In genomic region chr3:83002191-83002590, GRCm38 (mm10) we compare ENCODE assay signal across 9 mouse cellular contexts. TPM values are rescaled to one million over a fixed set of nuclear protein-coding genes. Genes with fewer than 3 reads are reported as not detected.
DNase-seq lines count a peak whose midpoint lies in the region; ATAC-seq and TF ChIP-seq lines count a peak whose summit lies in the region.
"Had no signal": no experiment of that assay in that cellular context is flagged by ENCODE, and none has a peak within 500 bp of the region (broad histone marks: within the 10 kb centered on the region; RNA-seq: fewer than 3 reads in every experiment).

No protein-coding gene starts in this region.

- no peak overlapping the region for H3K9ac ChIP-seq in forebrain, embryonic 15.5 days (replicated peaks)
- H3K9ac ChIP-seq in midbrain, embryonic 14.5 days (replicated peaks; ENCODE audit: low read length): no peak overlapping the region
- no peak overlapping the region for H3K9ac ChIP-seq in midbrain, embryonic 13.5 days (replicated peaks)
- H3K9ac ChIP-seq in liver, postnatal 0 days (replicated peaks): no peak overlapping the region

- TF ChIP-seq CTCF in brain, embryonic 14.5 days (IDR thresholded peaks at IDR 0.05; ENCODE audit: borderline replicate concordance, extremely low read depth, insufficient read depth, insufficient read length): peak; percentile 73; the same call in 1 of the 2 replicates
- TF ChIP-seq CTCF in liver, postnatal 0 days (IDR thresholded peaks at IDR 0.05; ENCODE audit: low read depth): peak; percentile 80

- peaks cover 5% of the 10 kb centered on the region for H3K27me3 ChIP-seq in forebrain, embryonic 10.5 days (ENCODE audit: poor library complexity, severe bottlenecking)
- no peaks in the 10 kb centered on the region for H3K27me3 ChIP-seq in forebrain, embryonic 15.5 days
- H3K27me3 ChIP-seq in midbrain, embryonic 14.5 days (ENCODE audit: control insufficient read depth, insufficient read depth, low read length): no peaks in the 10 kb centered on the region
- H3K27me3 ChIP-seq in midbrain, embryonic 13.5 days: 0 out of 2 replicates have a peak, but pooled peaks cover 2% of the 10 kb centered on the region
- no peaks in the 10 kb centered on the region for H3K27me3 ChIP-seq in liver, postnatal 0 days (ENCODE audit: insufficient read depth, low read length)

- WGBS in forebrain, embryonic 10.5 days: 5% methylated on average over 2 of the region's 2 CpGs
- 1% methylated on average over 2 of the region's 2 CpGs for WGBS in forebrain, embryonic 15.5 days
- 0% methylated on average over 2 of the region's 2 CpGs for WGBS in midbrain, embryonic 14.5 days
- 3% methylated on average over 2 of the region's 2 CpGs for WGBS in midbrain, embryonic 13.5 days
- WGBS in liver, postnatal 0 days (ENCODE audit: insufficient replicate concordance): 0% methylated on average over 2 of the region's 2 CpGs

- TF ChIP-seq EP300 in liver, postnatal 0 days (IDR thresholded peaks at IDR 0.05; ENCODE audit: low read depth): no peak

- H3K36me3 ChIP-seq in forebrain, embryonic 10.5 days (replicated peaks): no peaks in the 10 kb centered on the region
- no peaks in the 10 kb centered on the region for H3K36me3 ChIP-seq in forebrain, embryonic 15.5 days
- no peaks in the 10 kb centered on the region for H3K36me3 ChIP-seq in midbrain, embryonic 14.5 days (ENCODE audit: control insufficient read depth, insufficient read depth, low read length)
- H3K36me3 ChIP-seq in midbrain, embryonic 13.5 days: no peaks in the 10 kb centered on the region
- H3K36me3 ChIP-seq in liver, postnatal 0 days (replicated peaks; ENCODE audit: insufficient read depth, low read length): no peaks in the 10 kb centered on the region

- no peaks in the 10 kb centered on the region for H3K4me1 ChIP-seq in forebrain, embryonic 10.5 days
- H3K4me1 ChIP-seq in forebrain, embryonic 15.5 days: 0 out of 2 replicates have a peak, but pooled peaks cover 2% of the 10 kb centered on the region
- no peaks in the 10 kb centered on the region for H3K4me1 ChIP-seq in midbrain, embryonic 14.5 days (ENCODE audit: control insufficient read depth, insufficient read depth, low read length)
- H3K4me1 ChIP-seq in midbrain, embryonic 13.5 days (replicated peaks): peaks cover 4% of the 10 kb centered on the region; the same call in 1 of the 2 replicates
- H3K4me1 ChIP-seq in liver, postnatal 0 days (ENCODE audit: insufficient read depth): 0 out of 2 replicates have a peak, but pooled peaks cover 8% of the 10 kb centered on the region

- peak; percentile 24 for DNase-seq in forebrain, embryonic 10.5 days (ENCODE audit: extremely low spot score, low spot score)
- peak; percentile 68 for DNase-seq in midbrain, embryonic 14.5 days
- DNase-seq in brain, embryonic 14.5 days (ENCODE audit: low read depth): peak; percentile 62
- peak; percentile 19 to 59 for DNase-seq in heart, postnatal 10 days
- peak; percentile 60 for DNase-seq in liver, postnatal 0 days
- DNase-seq in testis, postnatal 10 days (ENCODE audit: low spot score): peak; percentile 53

- ATAC-seq in forebrain, embryonic 15.5 days (replicated peaks): no peak
- no peak for ATAC-seq in midbrain, embryonic 14.5 days (ENCODE audit: low FRiP score, low TSS enrichment)
- no peak for ATAC-seq in midbrain, embryonic 13.5 days
- no peak for ATAC-seq in liver, postnatal 0 days

- TF ChIP-seq POLR2A in brain, embryonic 14.5 days (IDR thresholded peaks at IDR 0.05; ENCODE audit: borderline replicate concordance, extremely low read depth, insufficient read depth, insufficient read length, poor library complexity, severe bottlenecking): no peak

- intact Hi-C loops in heart, postnatal 10 days (cut with DNase I): loop anchor here (1.0 kb wide), 1 partner anchor 51 kb away; no protein-coding TSS in a partner anchor

- no peak overlapping the region for H3K4me3 ChIP-seq in forebrain, embryonic 10.5 days
- H3K4me3 ChIP-seq in forebrain, embryonic 15.5 days: no peak overlapping the region
- H3K4me3 ChIP-seq in midbrain, embryonic 14.5 days (replicated peaks; ENCODE audit: low read depth, low read length): no peak overlapping the region
- no peak overlapping the region for H3K4me3 ChIP-seq in midbrain, embryonic 13.5 days (replicated peaks)
- no peak overlapping the region for H3K4me3 ChIP-seq in liver, postnatal 0 days (ENCODE audit: low read depth, low read length)

- H3K9me3 ChIP-seq in forebrain, embryonic 10.5 days: no peaks in the 10 kb centered on the region
- no peaks in the 10 kb centered on the region for H3K9me3 ChIP-seq in forebrain, embryonic 15.5 days
- no peaks in the 10 kb centered on the region for H3K9me3 ChIP-seq in midbrain, embryonic 14.5 days (ENCODE audit: control insufficient read depth, low read length)
- H3K9me3 ChIP-seq in midbrain, embryonic 13.5 days: no peaks in the 10 kb centered on the region
- H3K9me3 ChIP-seq in liver, postnatal 0 days (ENCODE audit: low read length): no peaks in the 10 kb centered on the region

- no peak overlapping the region for H3K27ac ChIP-seq in forebrain, embryonic 10.5 days
- H3K27ac ChIP-seq in forebrain, embryonic 15.5 days (replicated peaks): no peak overlapping the region
- H3K27ac ChIP-seq in midbrain, embryonic 14.5 days (replicated peaks; ENCODE audit: low read depth, low read length): no peak overlapping the region
- no peak overlapping the region for H3K27ac ChIP-seq in midbrain, embryonic 13.5 days
- H3K27ac ChIP-seq in liver, postnatal 0 days (ENCODE audit: low read depth): peak overlapping the region; percentile 76

- no peak overlapping the region for H3K4me2 ChIP-seq in forebrain, embryonic 15.5 days (replicated peaks)
- no peak overlapping the region for H3K4me2 ChIP-seq in midbrain, embryonic 14.5 days (ENCODE audit: low read length)
- H3K4me2 ChIP-seq in midbrain, embryonic 13.5 days (replicated peaks): no peak overlapping the region
- H3K4me2 ChIP-seq in liver, postnatal 0 days (ENCODE audit: low read depth, low read length): no peak overlapping the region

RNA-seq across cellular contexts. Expression of gene Fgg, which starts 5.3 kb away (rescaled TPM):
- polyA plus RNA-seq in forebrain, embryonic 10.5 days (2016; fragmentation: Nextera tagmentation; extraction: Ambion mirVana): not detected in 2 replicates
- polyA plus RNA-seq in forebrain, embryonic 15.5 days (2015; fragmentation: Nextera tagmentation; extraction: Ambion mirVana): 2.9 TPM in 1 of 2 replicates, not detected in the other
- polyA plus RNA-seq in midbrain, embryonic 14.5 days (2014; fragmentation: Nextera tagmentation; extraction: Ambion mirVana): not detected in 2 replicates
- 0.71 TPM in 1 of 2 replicates, not detected in the other for polyA plus RNA-seq in midbrain, embryonic 13.5 days (2015; fragmentation: Nextera tagmentation; extraction: Ambion mirVana)
- 0.08 and 0.16 TPM in 2 replicates for polyA plus RNA-seq in brain, embryonic 14.5 days (2012; rRNA removed)
- total RNA-seq in heart, postnatal 10 days (2021): not detected
- polyA plus RNA-seq in liver, postnatal 0 days (2015; fragmentation: Nextera tagmentation; extraction: Ambion mirVana): 4,762 and 5,621 TPM in 2 replicates
- total RNA-seq: layer of hippocampus, adult 8-10 months had no signal

RNA-seq across cellular contexts. Expression of gene Fga, which starts 23.7 kb away (rescaled TPM):
- polyA plus RNA-seq in forebrain, embryonic 10.5 days (2016; fragmentation: Nextera tagmentation; extraction: Ambion mirVana): not detected in 2 replicates
- polyA plus RNA-seq in forebrain, embryonic 15.5 days (2015; fragmentation: Nextera tagmentation; extraction: Ambion mirVana): 0.79 TPM in 1 of 2 replicates, not detected in the other
- 0.09 TPM in 1 of 2 replicates, not detected in the other for polyA plus RNA-seq in midbrain, embryonic 14.5 days (2014; fragmentation: Nextera tagmentation; extraction: Ambion mirVana)
- 0.09 TPM in 1 of 2 replicates, not detected in the other for polyA plus RNA-seq in midbrain, embryonic 13.5 days (2015; fragmentation: Nextera tagmentation; extraction: Ambion mirVana)
- 0.09 and 0.10 TPM in 2 replicates for polyA plus RNA-seq in brain, embryonic 14.5 days (2012; rRNA removed)
- under 1 TPM in 1 of 2 experiments, not detected in 1; 0.12 TPM for total RNA-seq in heart, postnatal 10 days (2021)
- polyA plus RNA-seq in liver, postnatal 0 days (2015; fragmentation: Nextera tagmentation; extraction: Ambion mirVana): 4,366 and 4,944 TPM in 2 replicates
- total RNA-seq: layer of hippocampus, adult 8-10 months had no signal

RNA-seq across cellular contexts. Expression of gene Fgb, which starts 47.5 kb away (rescaled TPM):
- polyA plus RNA-seq in forebrain, embryonic 10.5 days (2016; fragmentation: Nextera tagmentation; extraction: Ambion mirVana): not detected in 2 replicates
- 0.27 TPM in 1 of 2 replicates, not detected in the other for polyA plus RNA-seq in forebrain, embryonic 15.5 days (2015; fragmentation: Nextera tagmentation; extraction: Ambion mirVana)
- not detected in 2 replicates for polyA plus RNA-seq in midbrain, embryonic 14.5 days (2014; fragmentation: Nextera tagmentation; extraction: Ambion mirVana)
- polyA plus RNA-seq in midbrain, embryonic 13.5 days (2015; fragmentation: Nextera tagmentation; extraction: Ambion mirVana): 0.11 TPM in 1 of 2 replicates, not detected in the other
- polyA plus RNA-seq in brain, embryonic 14.5 days (2012; rRNA removed): 0.06 and 0.08 TPM in 2 replicates
- under 1 TPM in 1 of 2 experiments, not detected in 1; 0.07 TPM for total RNA-seq in heart, postnatal 10 days (2021)
- 2,723 and 3,190 TPM in 2 replicates for polyA plus RNA-seq in liver, postnatal 0 days (2015; fragmentation: Nextera tagmentation; extraction: Ambion mirVana)
- total RNA-seq: layer of hippocampus, adult 8-10 months had no signal

RNA-seq across cellular contexts. Expression of gene Plrg1, which starts 53.1 kb away (rescaled TPM):
- polyA plus RNA-seq in forebrain, embryonic 10.5 days (2016; fragmentation: Nextera tagmentation; extraction: Ambion mirVana): 136 and 137 TPM in 2 replicates
- polyA plus RNA-seq in forebrain, embryonic 15.5 days (2015; fragmentation: Nextera tagmentation; extraction: Ambion mirVana): 114 and 118 TPM in 2 replicates
- 103 and 119 TPM in 2 replicates for polyA plus RNA-seq in midbrain, embryonic 14.5 days (2014; fragmentation: Nextera tagmentation; extraction: Ambion mirVana)
- 115 and 119 TPM in 2 replicates for polyA plus RNA-seq in midbrain, embryonic 13.5 days (2015; fragmentation: Nextera tagmentation; extraction: Ambion mirVana)
- 87.6 and 101 TPM in 2 replicates for polyA plus RNA-seq in brain, embryonic 14.5 days (2012; rRNA removed)
- total RNA-seq in heart, postnatal 10 days (2021): 10 to 100 TPM; 32.2 to 32.6 TPM
- polyA plus RNA-seq in liver, postnatal 0 days (2015; fragmentation: Nextera tagmentation; extraction: Ambion mirVana): 29.6 and 29.9 TPM in 2 replicates

Comparison
In these comparisons a context has a peak if more than half of its experiments do, and no peak if none do; other contexts are left out.
1. RNA of gene Fgg, which starts 5.3 kb away (polyA plus RNA-seq): 4,762 to 5,621 TPM in liver, postnatal 0 days; 0.71 TPM in midbrain, embryonic 13.5 days, 0.08 to 0.16 TPM in brain, embryonic 14.5 days, 2.9 TPM in forebrain, embryonic 15.5 days, not detected in forebrain, embryonic 10.5 days and not detected in midbrain, embryonic 14.5 days; every median in the first group is over 1,000 times any median in the second.
2. RNA of gene Fga, which starts 23.7 kb away (polyA plus RNA-seq): 4,366 to 4,944 TPM in liver, postnatal 0 days; 0.09 to 0.10 TPM in brain, embryonic 14.5 days, 0.09 TPM in midbrain, embryonic 13.5 days, 0.09 TPM in midbrain, embryonic 14.5 days, 0.79 TPM in forebrain, embryonic 15.5 days and not detected in forebrain, embryonic 10.5 days; every median in the first group is over 1,000 times any median in the second.
3. RNA of gene Fgb, which starts 47.5 kb away (polyA plus RNA-seq): 2,723 to 3,190 TPM in liver, postnatal 0 days; 0.11 TPM in midbrain, embryonic 13.5 days, 0.06 to 0.08 TPM in brain, embryonic 14.5 days, not detected in forebrain, embryonic 10.5 days, 0.27 TPM in forebrain, embryonic 15.5 days and not detected in midbrain, embryonic 14.5 days; every median in the first group is over 1,000 times any median in the second.
4. Peak in every context shown above with its lines, with median percentiles within 50 percentile points of each other: DNase-seq.